In genomic region chr17:12631771-12632600, GRCm38 (mm10) we compare ENCODE assay signal across 9 mouse cellular contexts. TPM values are rescaled to one million over a fixed set of nuclear protein-coding genes. Genes with fewer than 3 reads are reported as not detected.
DNase-seq lines count a peak whose midpoint lies in the region; ATAC-seq lines count a peak whose summit lies in the region.
"Had no signal": no experiment of that assay in that cellular context is flagged by ENCODE, and none has a peak within 500 bp of the region (broad histone marks: within the 10 kb centered on the region; RNA-seq: fewer than 3 reads in every experiment).

No protein-coding gene starts in this region.

- H3K36me3 ChIP-seq in limb, embryonic 11.5 days (ENCODE audit: control insufficient read depth, insufficient read depth, low read length), result no peaks in the 10 kb centered on the region
- H3K36me3 ChIP-seq in hindbrain, embryonic 10.5 days, result no peaks in the 10 kb centered on the region
- H3K36me3 ChIP-seq: limb, embryonic 12.5 days had no signal

- peaks cover 5% of the 10 kb centered on the region; the same call in 1 of the 2 replicates for H3K4me1 ChIP-seq in limb, embryonic 11.5 days (ENCODE audit: control insufficient read depth, insufficient read depth, low read length)
- H3K4me1 ChIP-seq in hindbrain, embryonic 10.5 days (replicated peaks), result peaks cover 24% of the 10 kb centered on the region

- H3K27me3 ChIP-seq in limb, embryonic 11.5 days (ENCODE audit: control insufficient read depth, insufficient read depth, low read length), result no peaks in the 10 kb centered on the region
- peaks cover 9% of the 10 kb centered on the region; the same call in 1 of the 2 replicates for H3K27me3 ChIP-seq in hindbrain, embryonic 10.5 days (ENCODE audit: insufficient read depth, poor library complexity, severe bottlenecking)
- H3K27me3 ChIP-seq: limb, embryonic 12.5 days had no signal

- peak; percentile 37 for DNase-seq in right cerebral cortex, postnatal 4 days
- DNase-seq in right cerebral cortex, postnatal 25 days, result no peak
- peak; percentile 61 for DNase-seq in embryo, embryonic 11 days
- DNase-seq in limb, embryonic 11.5 days (ENCODE audit: low spot score), result peak; percentile 32
- no peak for DNase-seq in urinary bladder, adult 2 months (ENCODE audit: low spot score)
- DNase-seq in spleen, adult 12 weeks (ENCODE audit: low spot score), result no peak
- DNase-seq in hindbrain, embryonic 10.5 days (ENCODE audit: low spot score), result no peak

- H3K4me2 ChIP-seq in limb, embryonic 11.5 days (ENCODE audit: low read depth, severe bottlenecking), result no peak overlapping the region
- H3K4me2 ChIP-seq: limb, embryonic 12.5 days had no signal

- H3K27ac ChIP-seq in limb, embryonic 11.5 days (replicated peaks; ENCODE audit: low read depth, low read length), result no peak overlapping the region
- H3K27ac ChIP-seq in hindbrain, embryonic 10.5 days, result no peak overlapping the region
- H3K27ac ChIP-seq: limb, embryonic 12.5 days had no signal

- no peak overlapping the region for H3K4me3 ChIP-seq in limb, embryonic 11.5 days (ENCODE audit: low read depth, low read length)
- no peak overlapping the region for H3K4me3 ChIP-seq in hindbrain, embryonic 10.5 days
- H3K4me3 ChIP-seq: limb, embryonic 12.5 days had no signal

- no peak overlapping the region for H3K9ac ChIP-seq in limb, embryonic 11.5 days (ENCODE audit: low read length)
- H3K9ac ChIP-seq: limb, embryonic 12.5 days had no signal

- 0 out of 2 replicates have a peak, but pooled peaks have one; percentile 26 for ATAC-seq in limb, embryonic 11.5 days (ENCODE audit: insufficient number of reproducible peaks, low FRiP score, low TSS enrichment, low read depth)

- 20% methylated on average over 7 of the region's 7 CpGs for WGBS in limb, embryonic 11.5 days
- 50% methylated on average over 7 of the region's 7 CpGs for WGBS in hindbrain, embryonic 10.5 days

- no peaks in the 10 kb centered on the region for H3K9me3 ChIP-seq in limb, embryonic 11.5 days (ENCODE audit: control insufficient read depth, low read length)
- H3K9me3 ChIP-seq in hindbrain, embryonic 10.5 days, result no peaks in the 10 kb centered on the region
- H3K9me3 ChIP-seq: limb, embryonic 12.5 days had no signal

RNA-seq across cellular contexts. Expression of gene Slc22a1, which starts 43.6 kb away (rescaled TPM):
- not detected in 2 replicates for polyA plus RNA-seq in limb, embryonic 11.5 days (2014; fragmentation: Nextera tagmentation; extraction: Ambion mirVana)
- polyA plus RNA-seq in urinary bladder, adult 2 months (2012; rRNA removed), result 3.5 and 4.5 TPM in 2 replicates
- not detected in 2 replicates for polyA plus RNA-seq in hindbrain, embryonic 10.5 days (2016; fragmentation: Nextera tagmentation; extraction: Ambion mirVana)
- polyA plus RNA-seq: forebrain, embryonic 11.5 days; limb, embryonic 12.5 days had no signal

RNA-seq across cellular contexts. Expression of gene Slc22a2, which starts 48.1 kb away (rescaled TPM):
- not detected in 2 replicates for polyA plus RNA-seq in limb, embryonic 11.5 days (2014; fragmentation: Nextera tagmentation; extraction: Ambion mirVana)
- polyA plus RNA-seq in urinary bladder, adult 2 months (2012; rRNA removed), result 0.04 TPM in 1 of 2 replicates, not detected in the other
- not detected in 2 replicates for polyA plus RNA-seq in hindbrain, embryonic 10.5 days (2016; fragmentation: Nextera tagmentation; extraction: Ambion mirVana)
- polyA plus RNA-seq: forebrain, embryonic 11.5 days; limb, embryonic 12.5 days had no signal

Comparison
In these comparisons a context has a peak if more than half of its experiments do, and no peak if none do; other contexts are left out.
1. DNase-seq: peak in right cerebral cortex, postnatal 4 days (single experiment), embryo, embryonic 11 days (single experiment) and limb, embryonic 11.5 days (single experiment); none in right cerebral cortex, postnatal 25 days (single experiment), urinary bladder, adult 2 months (single experiment), spleen, adult 12 weeks (single experiment) and hindbrain, embryonic 10.5 days (single experiment).